Mouse (Mus musculus) forebrain, postnatal 0 days (tissue): ENCODE measurements at regions not wholly inside any gene's neighbourhood (a gene's known extent, or its start where the extent isn't known, plus 50 kb on each side); places are given as distances from the start of the nearest gene placed in this dataset.
A peak's percentile ranks its signal among the peaks of the same experiment; 100 is the strongest.

ENCODE experiments used
- ATAC-seq: fragments of 200-750 bp; cut with Nextera tagmentation; 2 replicates; pipeline ENCODE4 v1.8.0; 2017; ENCODE audit warnings: mild to moderate bottlenecking, moderate library complexity
- DNase-seq: peaks from one replicate; pipeline ENCODE4 v3.0.0-alpha.2; 2015
- H3K27ac ChIP-seq: fragments of 300-500 bp; sonication (generic); 2 replicates; pipeline ENCODE4 v1.5.1; 2014; ENCODE audit warnings: low read depth, mild to moderate bottlenecking, antibody characterized with exemption, low read length, moderate library complexity, mixed read lengths
- H3K27me3 ChIP-seq: fragments of 300-500 bp; sonication (generic); 2 replicates; pipeline ENCODE4 v1.6.1; 2014; ENCODE audit warnings: mild to moderate bottlenecking, low read length, mixed read lengths; ENCODE audit not compliant: insufficient read depth
- H3K36me3 ChIP-seq: fragments of 300-500 bp; sonication (generic); 2 replicates; pipeline ENCODE4 v1.6.1; 2014; ENCODE audit warnings: mild to moderate bottlenecking, moderate library complexity; ENCODE audit not compliant: insufficient read depth
- H3K4me1 ChIP-seq: fragments of 300-500 bp; sonication (generic); 2 replicates; pipeline ENCODE4 v1.6.1; 2014; ENCODE audit warnings: antibody characterized with exemption; ENCODE audit not compliant: insufficient read depth
- H3K4me2 ChIP-seq: fragments of 300-500 bp; sonication (generic); 2 replicates; pipeline ENCODE4 v1.6.1; 2014; ENCODE audit warnings: low read depth, mild to moderate bottlenecking, moderate library complexity
- H3K4me3 ChIP-seq: fragments of 300-500 bp; sonication (generic); 2 replicates; pipeline ENCODE4 v1.5.1; 2014; ENCODE audit warnings: low read depth, low read length, mixed read lengths
- H3K9ac ChIP-seq: fragments of 300-500 bp; sonication (generic); 2 replicates; pipeline ENCODE4 v1.6.1; 2014; ENCODE audit warnings: mild to moderate bottlenecking
- H3K9me3 ChIP-seq: fragments of 300-500 bp; sonication (generic); 2 replicates; pipeline ENCODE4 v1.6.1; 2016; ENCODE audit warnings: low read length
- CTCF ChIP-seq: sonication (generic); IDR thresholded peaks from 2 replicates; pipeline ENCODE4 v1.5.1; 2016; ENCODE audit warnings: antibody characterized with exemption, control low read depth, low read depth
- WGBS: fragments of 180-500 bp; shearing (Covaris S2); extraction: QIAGEN DNeasy Blood & Tissue Kit; methylation state at CpG from one replicate; pipeline ENCODE4 v1.1.7; 2014; 5-methylcytosine and 5-hydroxymethylcytosine counted together

DNA sequence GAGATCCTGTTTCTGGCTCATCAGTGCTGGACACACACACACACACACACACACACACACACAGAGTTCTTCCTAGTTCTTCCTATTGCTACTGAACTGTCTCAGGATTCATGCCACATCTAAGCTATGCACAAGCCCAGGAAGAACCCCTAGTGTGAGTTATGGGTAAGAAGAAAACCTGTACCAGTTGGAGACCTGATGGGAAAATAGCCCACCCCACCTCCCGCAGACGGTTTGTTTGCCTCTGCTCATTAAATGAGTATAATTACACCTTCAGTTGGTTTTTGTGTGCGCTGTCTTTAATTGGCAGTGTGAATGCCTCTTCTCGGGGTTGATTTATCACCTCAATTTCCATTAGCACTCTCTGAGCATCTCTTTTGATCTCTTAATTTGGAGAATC, 165.8 kb upstream of the Mocs1 start:
- Histone ChIP-seq H3K4me1 (no peaks in the 10 kb centered on the region), H3K36me3 (no peaks in the 10 kb centered on the region), H3K27ac (no peak overlapping the region), H3K9ac (no peak overlapping the region), H3K27me3 (no peaks in the 10 kb centered on the region), H3K4me3 (no peak overlapping the region), H3K4me2 (no peak overlapping the region), H3K9me3 (no peaks in the 10 kb centered on the region)
- DNase-seq (no peak), ATAC-seq (no peak)
- 17% methylated on average over 4 of the region's 4 CpGs for WGBS
- no peak for TF ChIP-seq CTCF

DNA sequence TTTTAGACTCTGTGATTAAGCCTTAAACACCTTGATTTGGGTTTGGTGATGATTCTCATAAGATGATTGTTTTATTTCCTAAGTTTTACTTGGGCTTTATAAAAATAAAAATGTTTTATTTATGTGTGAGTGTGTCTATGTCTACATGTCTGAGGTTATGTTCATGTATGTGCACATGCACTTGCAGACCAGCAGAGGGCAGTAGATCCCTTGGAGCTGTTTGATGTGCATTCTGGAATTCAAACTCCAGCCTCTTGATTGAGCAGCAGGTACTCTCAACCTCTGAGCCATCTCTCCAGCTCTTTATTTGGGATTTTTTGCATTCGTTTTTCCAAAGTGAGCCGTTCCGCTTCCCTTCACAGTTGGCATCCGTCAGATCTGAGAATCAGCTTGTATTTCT, 161.8 kb upstream of the Mocs1 start:
- Histone ChIP-seq H3K4me1 (0 out of 2 replicates have a peak, but pooled peaks cover 3% of the 10 kb centered on the region), H3K9me3 (no peaks in the 10 kb centered on the region), H3K36me3 (no peaks in the 10 kb centered on the region), H3K4me3 (no peak overlapping the region), H3K27ac (no peak overlapping the region), H3K4me2 (no peak overlapping the region), H3K9ac (no peak overlapping the region), H3K27me3 (no peaks in the 10 kb centered on the region)
- no peak for DNase-seq
- no peak for ATAC-seq
- WGBS: 90% methylated on average over 4 of the region's 4 CpGs
- peak; percentile 70 for TF ChIP-seq CTCF

DNA sequence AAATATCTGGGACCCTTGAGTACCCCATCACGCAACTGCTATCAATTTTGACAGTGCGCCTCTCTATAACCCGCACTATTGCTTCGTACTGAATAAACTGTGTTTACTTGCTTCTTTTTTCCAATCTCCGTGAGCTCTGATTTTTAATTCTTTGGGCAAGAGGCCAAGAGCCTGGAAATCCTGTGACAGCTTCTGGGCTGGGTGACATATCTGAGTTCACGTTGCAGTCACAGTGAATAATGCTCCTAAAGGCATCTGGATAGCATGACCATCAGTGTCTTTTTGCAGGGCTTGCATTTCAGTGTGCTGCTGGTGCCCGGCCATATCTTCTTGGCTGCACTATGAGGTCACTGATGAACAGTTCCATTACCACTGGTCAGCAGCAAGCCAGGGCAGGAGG, 158.2 kb upstream of the Mocs1 start:
- peak; percentile 71; the same call in 1 of the 2 replicates for ATAC-seq
- WGBS: 45% methylated on average over 7 of the region's 7 CpGs
- peak; percentile 60 for DNase-seq

DNA sequence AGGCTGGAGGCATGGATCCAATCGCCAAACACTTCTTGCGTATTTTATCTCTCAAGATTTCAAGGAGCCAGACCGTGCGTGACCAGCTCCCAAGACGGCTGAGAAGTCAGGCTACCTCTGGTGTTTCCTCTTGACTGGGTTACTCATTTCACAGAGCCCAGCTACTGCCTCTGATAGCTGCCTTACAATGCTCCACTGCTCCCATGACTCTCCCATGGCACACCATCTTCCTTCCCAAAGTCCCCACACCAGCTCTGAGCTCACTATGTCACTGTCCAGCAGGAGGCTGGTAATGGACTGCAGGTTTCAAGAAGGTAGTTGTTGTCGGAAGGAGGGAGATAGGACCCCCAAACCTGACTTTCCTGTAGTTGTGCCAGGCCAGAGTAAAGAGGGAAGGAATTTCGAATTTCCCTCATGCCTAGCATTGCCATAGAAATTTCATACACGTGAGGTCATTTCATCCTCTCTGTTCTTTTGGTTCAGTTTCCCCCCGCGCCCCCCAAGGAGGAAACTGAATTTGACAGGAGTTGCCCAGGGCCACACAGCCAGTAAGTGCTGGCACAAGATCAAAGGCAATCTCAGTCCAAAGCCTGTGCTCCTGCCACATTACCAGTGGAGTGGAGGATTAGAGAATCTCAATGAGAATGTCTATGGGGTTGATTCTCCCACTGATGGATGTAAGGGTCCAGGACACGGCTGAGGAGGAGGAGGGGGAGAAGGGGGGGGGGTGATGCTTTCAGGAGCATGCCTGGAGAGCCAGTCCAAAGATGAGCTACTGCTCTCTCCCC, 155.3 kb upstream of the Mocs1 start:
- H3K36me3 ChIP-seq: no peaks in the 10 kb centered on the region
- no peak overlapping the region for H3K27ac ChIP-seq
- H3K27me3 ChIP-seq: no peaks in the 10 kb centered on the region
- no peak overlapping the region for H3K4me2 ChIP-seq
- no peaks in the 10 kb centered on the region for H3K9me3 ChIP-seq
- no peak overlapping the region for H3K4me3 ChIP-seq
- DNase-seq (no peak), ATAC-seq (no peak)
- no peak overlapping the region for H3K9ac ChIP-seq
- 60% methylated on average over 11 of the region's 11 CpGs for WGBS
- TF ChIP-seq CTCF: no peak
- H3K4me1 ChIP-seq: 0 out of 2 replicates have a peak, but pooled peaks cover 3% of the 10 kb centered on the region

More for the DNA sequence above, 158.2 kb upstream of the Mocs1 start:
- Histone ChIP-seq H3K9ac (no peak overlapping the region), H3K9me3 (no peaks in the 10 kb centered on the region), H3K4me1 (0 out of 2 replicates have a peak, but pooled peaks cover 3% of the 10 kb centered on the region), H3K36me3 (no peaks in the 10 kb centered on the region), H3K4me3 (no peak overlapping the region), H3K27me3 (no peaks in the 10 kb centered on the region), H3K4me2 (no peak overlapping the region), H3K27ac (0 out of 2 replicates have a peak overlapping the region, but pooled peaks have one; percentile 29)
- TF ChIP-seq CTCF: no peak

DNA sequence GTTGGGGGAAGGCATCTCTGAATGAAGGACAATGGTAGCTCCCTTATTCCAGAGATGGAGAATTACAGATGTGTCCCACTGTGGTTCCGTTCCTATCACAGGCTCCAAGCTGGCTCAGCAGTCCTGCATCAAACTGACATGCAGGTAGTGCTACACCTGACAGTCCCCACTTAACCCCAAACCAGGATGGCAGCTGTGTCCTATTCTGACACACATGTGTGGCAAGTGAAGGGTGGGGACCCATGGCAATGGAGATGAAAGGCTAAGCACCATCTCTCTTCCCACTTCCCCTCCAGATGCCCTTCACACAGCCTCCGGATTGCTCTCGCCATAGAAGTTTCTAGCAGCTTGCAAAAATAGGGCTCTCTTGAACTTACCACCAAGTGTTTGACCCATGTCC, 153.2 kb upstream of the Mocs1 start:
- H3K36me3 ChIP-seq: no peaks in the 10 kb centered on the region
- H3K27me3 ChIP-seq: no peaks in the 10 kb centered on the region
- no peak overlapping the region for H3K9ac ChIP-seq
- no peak overlapping the region for H3K4me3 ChIP-seq
- no peak overlapping the region for H3K27ac ChIP-seq
- ATAC-seq (no peak), DNase-seq (no peak)
- no peak overlapping the region for H3K4me2 ChIP-seq
- 97% methylated on average over 3 of the region's 3 CpGs for WGBS
- TF ChIP-seq CTCF: no peak
- 0 out of 2 replicates have a peak, but pooled peaks cover 4% of the 10 kb centered on the region for H3K4me1 ChIP-seq
- H3K9me3 ChIP-seq: no peaks in the 10 kb centered on the region

DNA sequence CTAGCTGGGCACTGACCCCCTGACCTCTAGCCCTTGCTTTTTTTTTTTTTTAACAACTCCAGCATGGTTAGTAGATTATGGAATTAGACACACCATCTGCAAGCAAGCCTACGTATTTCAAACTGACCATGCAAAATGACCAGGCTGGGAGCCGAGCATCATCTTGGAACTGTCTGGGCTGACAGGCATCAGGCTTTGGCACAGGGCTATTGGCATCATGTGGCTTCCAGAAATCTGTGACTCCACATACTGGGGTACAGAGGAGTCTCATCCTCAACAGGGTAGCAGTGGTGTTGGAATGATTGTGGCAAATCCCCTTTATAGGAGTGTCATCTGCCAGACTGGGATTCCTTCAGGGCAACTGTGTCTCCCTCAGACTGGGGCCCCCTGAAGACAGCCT, 152.7 kb upstream of the Mocs1 start:
- DNase-seq: no peak
- Histone ChIP-seq H3K4me1 (0 out of 2 replicates have a peak, but pooled peaks cover 3% of the 10 kb centered on the region), H3K9ac (no peak overlapping the region), H3K4me3 (no peak overlapping the region), H3K36me3 (no peaks in the 10 kb centered on the region), H3K9me3 (no peaks in the 10 kb centered on the region), H3K27me3 (no peaks in the 10 kb centered on the region), H3K4me2 (no peak overlapping the region), H3K27ac (no peak overlapping the region)
- TF ChIP-seq CTCF: no peak
- ATAC-seq: no peak
- 70% methylated on average over 2 of the region's 2 CpGs for WGBS

DNA sequence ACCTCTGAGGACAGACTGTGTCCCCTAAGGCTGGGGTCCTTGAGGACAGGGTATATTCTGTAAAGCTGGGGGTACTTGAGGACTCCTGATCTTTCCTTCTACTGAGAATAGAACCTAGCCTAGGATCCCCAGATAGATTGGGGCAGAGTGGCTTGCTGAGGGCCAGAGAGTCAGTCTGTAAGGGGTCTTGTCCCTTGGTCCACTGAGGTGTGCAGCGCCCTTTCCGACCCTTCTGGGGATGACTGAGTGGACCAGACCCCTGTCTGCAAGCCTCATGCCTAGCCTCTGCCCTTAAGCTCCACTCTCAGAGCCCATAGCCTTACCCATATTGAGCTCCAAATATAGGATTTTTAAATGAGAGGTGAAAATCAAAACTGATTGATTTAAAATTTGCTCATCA, 152.2 kb upstream of the Mocs1 start:
- Histone ChIP-seq H3K36me3 (no peaks in the 10 kb centered on the region), H3K9ac (no peak overlapping the region), H3K4me3 (no peak overlapping the region), H3K9me3 (no peaks in the 10 kb centered on the region), H3K4me2 (no peak overlapping the region), H3K27me3 (no peaks in the 10 kb centered on the region), H3K27ac (no peak overlapping the region), H3K4me1 (0 out of 2 replicates have a peak, but pooled peaks cover 3% of the 10 kb centered on the region)
- ATAC-seq: no peak
- 100% methylated on average over 2 of the region's 2 CpGs for WGBS
- DNase-seq: no peak
- no peak for TF ChIP-seq CTCF
